Mouse (Mus musculus) lung, embryonic 15.5 days (tissue): Measurements from ENCODE around the gene Gm3685. TPM values are rescaled to one million over a fixed set of nuclear protein-coding genes. Genes with fewer than 3 reads are reported as not detected.
"Not testable (repeated sequence)": the region's sequence is repeated elsewhere in the genome, so short reads cannot be mapped to it uniquely, and the experiment has no call there.

Experiments
- ATAC-seq: fragments of 200-750 bp; cut with Nextera tagmentation; 2 replicates; pipeline ENCODE4 v1.8.0; 2017; ENCODE audit warnings: moderate number of reproducible peaks, borderline replicate concordance; ENCODE audit not compliant: low FRiP score, low TSS enrichment; ENCODE audit errors: extremely low read depth
- H3K27ac ChIP-seq: fragments of 300-500 bp; sonication (generic); 2 replicates; pipeline ENCODE4 v1.5.1; 2015; ENCODE audit warnings: moderate library complexity, mild to moderate bottlenecking, inconsistent platforms
- H3K27me3 ChIP-seq: fragments of 300-500 bp; sonication (generic); 2 replicates; pipeline ENCODE4 v1.6.1; 2015; ENCODE audit warnings: inconsistent platforms
- H3K36me3 ChIP-seq: fragments of 300-500 bp; sonication (generic); 2 replicates; pipeline ENCODE4 v1.6.1; 2015; ENCODE audit warnings: inconsistent platforms
- H3K4me1 ChIP-seq: fragments of 300-500 bp; sonication (generic); 2 replicates; pipeline ENCODE4 v1.6.1; 2015; ENCODE audit warnings: inconsistent platforms
- H3K4me2 ChIP-seq: fragments of 300-500 bp; sonication (generic); 2 replicates; pipeline ENCODE4 v1.6.1; 2015; ENCODE audit warnings: inconsistent platforms, mild to moderate bottlenecking, moderate library complexity
- H3K4me3 ChIP-seq: fragments of 300-500 bp; sonication (generic); 2 replicates; pipeline ENCODE4 v1.5.1; 2015; ENCODE audit warnings: mild to moderate bottlenecking, inconsistent platforms
- H3K9ac ChIP-seq: fragments of 300-500 bp; sonication (generic); 2 replicates; pipeline ENCODE4 v1.6.1; 2015; ENCODE audit warnings: inconsistent platforms
- H3K9me3 ChIP-seq: fragments of 300-500 bp; sonication (generic); 2 replicates; pipeline ENCODE4 v1.6.1; 2016; ENCODE audit warnings: inconsistent platforms
- WGBS: fragments of 180-500 bp; shearing (Covaris S2); methylation state at CpG from one replicate; pipeline ENCODE4 v1.1.7; 2015; 5-methylcytosine and 5-hydroxymethylcytosine counted together
- polyA plus RNA-seq: library from polyadenylated mRNA; unstranded; fragments of >200 nt; fragmentation: Nextera tagmentation; extraction: Ambion mirVana; gene quantifications from 2 replicates; pipeline ENCODE4 v1.2.1, GENCODE M21; 2015

Gene Gm3685
- not detected in 2 replicates for polyA plus RNA-seq

GRCm38 (mm10) chr14:7044870-7045269, at the start of gene Gm3685:
Gene Gm3685 (minus strand): TSS chr14:7044970.
- not testable (repeated sequence) for H3K9me3 ChIP-seq, ATAC-seq, H3K27ac ChIP-seq, H3K4me1 ChIP-seq, H3K4me2 ChIP-seq, H3K4me3 ChIP-seq, H3K36me3 ChIP-seq, H3K27me3 ChIP-seq, H3K9ac ChIP-seq
- no CpG with 5 or more reads among the region's 2 CpGs for WGBS

GRCm38 (mm10) chr14:7026781-7027749, 17.7 kb downstream of the Gm3685 start, which contains the start of gene Gm10406:
Gene Gm10406 (minus strand): TSS chr14:7027449.
- peak within 1 kb of the TSS; percentile 89 for H3K4me2 ChIP-seq
- 0% methylated on average over 44 of the region's 70 CpGs for WGBS
- peak within 1 kb of the TSS; percentile 66 for H3K27ac ChIP-seq

GRCm38 (mm10) chr14:7026274-7026673, 18.5 kb downstream of the Gm3685 start:
- H3K4me1 ChIP-seq, H3K4me3 ChIP-seq, H3K36me3 ChIP-seq, H3K27ac ChIP-seq, H3K9ac ChIP-seq, ATAC-seq, H3K27me3 ChIP-seq, H3K9me3 ChIP-seq: not testable (repeated sequence)
- peak overlapping the region; percentile 89 for H3K4me2 ChIP-seq
- WGBS: 1% methylated on average over 9 of the region's 9 CpGs

More at GRCm38 (mm10) chr14:7026781-7027749, 17.7 kb downstream of the Gm3685 start, which contains the start of gene Gm10406:
- Histone ChIP-seq H3K9ac (peak within 1 kb of the TSS; percentile 37; the same call in 1 of the 2 replicates), H3K4me3 (peak within 1 kb of the TSS; percentile 42)
- not testable (repeated sequence) for H3K27me3 ChIP-seq, H3K36me3 ChIP-seq, H3K4me1 ChIP-seq, ATAC-seq, H3K9me3 ChIP-seq

Other genes with a start within 250 kb of the Gm3685 start
- gene Gm3642, start 204.7 kb downstream of the Gm3685 start, polyA plus RNA-seq: not detected in 2 replicates
- gene Gm3667, start 155.0 kb downstream of the Gm3685 start, polyA plus RNA-seq: 0.75 and 0.84 TPM in 2 replicates
- not detected in 2 replicates for gene Gm6356, start 71.2 kb downstream of the Gm3685 start, polyA plus RNA-seq
- 0.39 and 0.50 TPM in 2 replicates for gene Gm10406, start 17.5 kb downstream of the Gm3685 start, polyA plus RNA-seq
- 0.94 and 1.00 TPM in 2 replicates for gene Gm3696, start 55.7 kb upstream of the Gm3685 start, polyA plus RNA-seq
- not detected in 2 replicates for gene Gm6676, start 80.4 kb upstream of the Gm3685 start, polyA plus RNA-seq
- 3.1 and 4.2 TPM in 2 replicates for gene Gm3512, start 129.6 kb upstream of the Gm3685 start, polyA plus RNA-seq
- gene Gm16434, start 149.6 kb upstream of the Gm3685 start, polyA plus RNA-seq: not detected in 2 replicates
- not detected in 2 replicates for gene Gm3727, start 219.7 kb upstream of the Gm3685 start, polyA plus RNA-seq